Mouse (Mus musculus) skeletal muscle tissue, adult 2 months (tissue): ENCODE measurements at regions not wholly inside any gene's neighbourhood (a gene's known extent, or its start where the extent isn't known, plus 50 kb on each side); places are given as distances from the start of the nearest gene placed in this dataset.

Experiments used
- DNase-seq: peaks from one replicate; pipeline ENCODE4 v3.0.0-alpha.2; 2012; ENCODE audit warnings: low read depth, low spot score

DNA sequence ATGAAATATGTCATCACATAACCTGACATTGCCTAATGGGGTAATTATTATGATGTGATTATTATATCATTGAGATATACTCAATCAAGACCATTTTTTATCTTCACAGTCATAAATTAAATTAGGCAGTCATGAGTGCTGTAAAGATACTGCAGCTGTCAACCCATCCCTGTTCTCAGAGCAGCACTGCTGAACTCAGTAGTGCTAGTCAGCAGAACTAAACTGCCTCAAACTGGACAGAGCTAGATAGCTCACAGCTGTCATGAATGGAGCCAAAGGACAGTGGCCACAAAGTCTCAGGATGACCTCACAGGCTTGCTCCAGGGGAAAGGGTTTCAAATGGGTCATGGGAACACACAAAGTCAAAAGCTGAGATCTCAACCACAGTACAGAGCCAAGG, 71.3 kb downstream of the Gm6760 start:
- DNase-seq: peak; percentile 25

GRCm38 (mm10) chrX:64058389-64058788, 93.6 kb downstream of the Gm6760 start:
- DNase-seq: no peak

DNA sequence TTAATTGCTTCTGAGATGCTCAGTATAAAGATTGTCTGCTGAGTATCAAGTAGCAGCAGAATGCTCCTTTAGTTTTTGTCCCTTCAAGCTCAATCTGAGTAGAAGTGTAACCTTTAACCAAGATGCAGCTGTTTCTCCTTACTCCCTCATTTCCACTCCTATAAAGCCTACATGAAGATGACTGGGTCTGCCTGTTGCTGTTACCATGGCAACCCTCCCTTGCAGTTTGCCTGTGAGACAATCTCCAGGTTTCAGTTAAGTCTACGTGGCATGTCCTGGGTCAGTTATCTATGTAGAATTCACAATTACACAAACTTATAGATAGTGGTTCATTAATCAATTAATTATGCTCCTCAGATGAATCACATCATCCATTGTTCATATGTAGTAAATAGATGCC, 95.2 kb downstream of the Gm6760 start:
- no peak for DNase-seq
